Mouse (Mus musculus) testis, adult 2 months (tissue): Measurements from ENCODE around the gene Epb41l3. TPM values are rescaled to one million over a fixed set of nuclear protein-coding genes. Genes with fewer than 3 reads are reported as not detected.

Source experiments
- H3K27ac ChIP-seq: fragments of 200-500 bp; 2 replicates; pipeline ENCODE4 v1.5.1; 2012; ENCODE audit warnings: low read depth, low read length; ENCODE audit not compliant: control insufficient read depth, insufficient read depth
- H3K27me3 ChIP-seq: fragments of 200-500 bp; 2 replicates; pipeline ENCODE4 v1.6.1; 2012; ENCODE audit warnings: mild to moderate bottlenecking, low read length, moderate library complexity; ENCODE audit not compliant: control insufficient read depth, insufficient read depth
- H3K36me3 ChIP-seq: fragments of 200-500 bp; 2 replicates; pipeline ENCODE4 v1.6.1; 2012; ENCODE audit warnings: mild to moderate bottlenecking, low read length; ENCODE audit not compliant: control insufficient read depth, insufficient read depth
- H3K4me1 ChIP-seq: fragments of 200-500 bp; 2 replicates; pipeline ENCODE4 v1.6.1; 2012; ENCODE audit warnings: low read length; ENCODE audit not compliant: control insufficient read depth, insufficient read depth
- H3K4me3 ChIP-seq: fragments of 200-500 bp; 2 replicates; pipeline ENCODE4 v1.5.1; 2012; ENCODE audit warnings: low read depth, mild to moderate bottlenecking, low read length, moderate library complexity, mixed read lengths; ENCODE audit not compliant: control insufficient read depth
- CTCF ChIP-seq: fragments of 200-500 bp; IDR thresholded peaks from 2 replicates; pipeline ENCODE4 v1.5.1; 2012; ENCODE audit warnings: low read depth, mild to moderate bottlenecking, inconsistent platforms, low read length, moderate library complexity; ENCODE audit not compliant: control insufficient read depth, insufficient read depth, insufficient replicate concordance
- POLR2A ChIP-seq: fragments of 200-500 bp; IDR thresholded peaks from 2 replicates; pipeline ENCODE4 v1.6.1; 2012; ENCODE audit warnings: low read depth, mild to moderate bottlenecking, inconsistent platforms, low read length, moderate library complexity; ENCODE audit not compliant: control insufficient read depth
- polyA plus RNA-seq: library from polyadenylated mRNA; depleted of rRNA; stranded (reverse); fragments of >200 nt; gene quantifications from 2 replicates; pipeline ENCODE4 v1.2.3, GENCODE M21; 2012; rRNA removed

Gene Epb41l3
- polyA plus RNA-seq, 1 experiment: 46.7 TPM

- no peak overlapping the region for H3K27ac ChIP-seq
- H3K36me3 ChIP-seq: no peaks in the 10 kb centered on the region
- H3K4me3 ChIP-seq: no peak overlapping the region
- no peak for TF ChIP-seq POLR2A
- TF ChIP-seq CTCF: no peak
- H3K27me3 ChIP-seq: no peaks in the 10 kb centered on the region
- H3K4me1 ChIP-seq: no peaks in the 10 kb centered on the region
Observed at GRCm38 (mm10) chr17:69322721-69323120, 247.2 kb downstream of the Epb41l3 start.

Other genes starting within 250 kb of the Epb41l3 start
- gene Tmem200c, start 249.1 kb upstream of the Epb41l3 start, polyA plus RNA-seq: 0.07 and 0.38 TPM in 2 replicates